Mouse (Mus musculus): ENCODE measurements around the gene Syn2. TPM values are rescaled to one million over a fixed set of nuclear protein-coding genes. Genes with fewer than 3 reads are reported as not detected.

Syn2 gene
- polyA plus RNA-seq, 1 experiment = 0.12 TPM

GRCm38 (mm10) chr6:115181094-115181493 is 46.4 kb downstream of the Syn2 start:
- Histone ChIP-seq H3K79me2 (ENCODE audit: control insufficient read depth, insufficient read depth) (no peaks in the 10 kb centered on the region), H3K79me3 (ENCODE audit: low read depth) (no peaks in the 10 kb centered on the region), H3K36me3 (ENCODE audit: control insufficient read depth, insufficient read depth) (no peaks in the 10 kb centered on the region), H3ac (ENCODE audit: control insufficient read depth, insufficient read length, low read depth) (no peak overlapping the region), H3K27me3 (ENCODE audit: control insufficient read depth, insufficient read depth, insufficient read length) (no peaks in the 10 kb centered on the region), H3K4me3 (ENCODE audit: insufficient read depth, poor library complexity, severe bottlenecking) (no peak overlapping the region)
- no peak for TF ChIP-seq CTCF (IDR thresholded peaks at IDR 0.05; ENCODE audit: control insufficient read depth, insufficient read depth, insufficient read length)
- TF ChIP-seq MAX (IDR thresholded peaks at IDR 0.05) = no peak
- TF ChIP-seq MYOG (IDR thresholded peaks at IDR 0.05; ENCODE audit: control insufficient read depth, extremely low read depth, insufficient read length) = no peak
- TF ChIP-seq FOSL1 (IDR thresholded peaks at IDR 0.05; ENCODE audit: insufficient read depth, low read length, poor library complexity, severe bottlenecking) = no peak
- no peak for TF ChIP-seq CEBPB (IDR thresholded peaks at IDR 0.05; ENCODE audit: low read depth)
- TF ChIP-seq MYOD1 (IDR thresholded peaks at IDR 0.05; ENCODE audit: control insufficient read depth, insufficient read length, low read depth) = no peak
- TF ChIP-seq USF1 (IDR thresholded peaks at IDR 0.05; ENCODE audit: low read depth) = no peak

GRCm38 (mm10) chr6:115191111-115191510 is 56.4 kb downstream of the Syn2 start:
- H3K4me3 ChIP-seq (ENCODE audit: insufficient read depth, poor library complexity, severe bottlenecking) = no peak overlapping the region
- no peak for TF ChIP-seq MYOD1 (IDR thresholded peaks at IDR 0.05; ENCODE audit: control insufficient read depth, insufficient read length, low read depth)
- no peak for TF ChIP-seq USF1 (IDR thresholded peaks at IDR 0.05; ENCODE audit: low read depth)
- TF ChIP-seq MAX (IDR thresholded peaks at IDR 0.05) = no peak
- no peak for TF ChIP-seq CTCF (IDR thresholded peaks at IDR 0.05; ENCODE audit: control insufficient read depth, insufficient read depth, insufficient read length)
- TF ChIP-seq CEBPB (IDR thresholded peaks at IDR 0.05; ENCODE audit: low read depth) = no peak
- no peak for TF ChIP-seq MYOG (IDR thresholded peaks at IDR 0.05; ENCODE audit: control insufficient read depth, extremely low read depth, insufficient read length)
- no peak for TF ChIP-seq FOSL1 (IDR thresholded peaks at IDR 0.05; ENCODE audit: insufficient read depth, low read length, poor library complexity, severe bottlenecking)
- H3K36me3 ChIP-seq (ENCODE audit: control insufficient read depth, insufficient read depth) = no peaks in the 10 kb centered on the region
- no peak overlapping the region for H3ac ChIP-seq (ENCODE audit: control insufficient read depth, insufficient read length, low read depth)
- H3K27me3 ChIP-seq (ENCODE audit: control insufficient read depth, insufficient read depth, insufficient read length) = peaks cover 4% of the 10 kb centered on the region
- no peaks in the 10 kb centered on the region for H3K79me2 ChIP-seq (ENCODE audit: control insufficient read depth, insufficient read depth)
- no peaks in the 10 kb centered on the region for H3K79me3 ChIP-seq (ENCODE audit: low read depth)

DNA sequence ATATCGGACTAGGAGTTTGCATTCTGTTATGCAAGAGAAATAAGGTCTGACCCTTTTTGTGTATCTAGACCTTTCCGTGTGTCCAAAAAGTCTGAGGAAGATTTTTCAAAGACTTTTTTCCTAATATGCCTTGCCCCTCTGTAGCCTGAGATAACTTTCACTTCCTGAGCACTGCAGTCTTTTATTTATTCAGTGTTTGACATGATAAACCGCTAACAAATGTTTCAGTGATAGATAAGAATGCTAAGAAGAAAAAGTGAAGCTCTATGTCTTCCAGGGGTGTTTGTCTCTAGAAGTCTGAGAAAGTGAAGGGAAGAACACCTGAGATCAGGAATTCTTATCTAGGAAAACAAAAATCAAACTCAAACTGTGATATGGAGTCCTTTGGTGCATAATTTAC is 66.1 kb downstream of the Syn2 start:
- no peaks in the 10 kb centered on the region for H3K27me3 ChIP-seq (ENCODE audit: control insufficient read depth, insufficient read depth, insufficient read length)
- H3K79me3 ChIP-seq (ENCODE audit: low read depth) = no peaks in the 10 kb centered on the region
- no peaks in the 10 kb centered on the region for H3K79me2 ChIP-seq (ENCODE audit: control insufficient read depth, insufficient read depth)
- no peak overlapping the region for H3K4me3 ChIP-seq (ENCODE audit: insufficient read depth, poor library complexity, severe bottlenecking)
- no peaks in the 10 kb centered on the region for H3K36me3 ChIP-seq (ENCODE audit: control insufficient read depth, insufficient read depth)
- no peak overlapping the region for H3ac ChIP-seq (ENCODE audit: control insufficient read depth, insufficient read length, low read depth)
- TF ChIP-seq CTCF (IDR thresholded peaks at IDR 0.05; ENCODE audit: control insufficient read depth, insufficient read depth, insufficient read length) (no peak), FOSL1 (IDR thresholded peaks at IDR 0.05; ENCODE audit: insufficient read depth, low read length, poor library complexity, severe bottlenecking) (no peak), CEBPB (IDR thresholded peaks at IDR 0.05; ENCODE audit: low read depth) (no peak), USF1 (IDR thresholded peaks at IDR 0.05; ENCODE audit: low read depth) (no peak), MYOG (IDR thresholded peaks at IDR 0.05; ENCODE audit: control insufficient read depth, extremely low read depth, insufficient read length) (no peak), MYOD1 (IDR thresholded peaks at IDR 0.05; ENCODE audit: control insufficient read depth, insufficient read length, low read depth) (no peak), MAX (IDR thresholded peaks at IDR 0.05) (no peak)

DNA sequence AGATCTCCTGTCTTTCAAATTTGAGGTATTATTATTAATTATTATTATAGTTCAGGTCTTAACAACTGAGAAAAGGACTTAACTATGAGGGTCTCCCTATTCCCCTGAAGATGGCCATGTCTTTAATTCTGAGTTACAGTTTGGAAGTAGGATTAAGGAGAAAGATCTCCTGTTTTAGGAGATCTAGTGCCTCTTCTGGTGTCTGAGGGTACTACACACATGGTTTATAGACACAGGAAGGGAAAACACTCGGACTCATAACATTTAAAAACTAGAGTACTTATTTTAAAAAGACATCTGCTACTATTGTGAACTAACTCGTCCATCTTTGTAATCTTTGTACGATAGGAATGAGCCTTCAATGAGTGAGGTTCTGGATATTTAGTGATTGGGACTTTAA is 68.3 kb downstream of the Syn2 start:
- no peak overlapping the region for H3K4me3 ChIP-seq (ENCODE audit: insufficient read depth, poor library complexity, severe bottlenecking)
- no peaks in the 10 kb centered on the region for H3K79me3 ChIP-seq (ENCODE audit: low read depth)
- no peak for TF ChIP-seq MYOD1 (IDR thresholded peaks at IDR 0.05; ENCODE audit: control insufficient read depth, insufficient read length, low read depth)
- TF ChIP-seq MAX (IDR thresholded peaks at IDR 0.05) = no peak
- no peak for TF ChIP-seq CEBPB (IDR thresholded peaks at IDR 0.05; ENCODE audit: low read depth)
- TF ChIP-seq MYOG (IDR thresholded peaks at IDR 0.05; ENCODE audit: control insufficient read depth, extremely low read depth, insufficient read length) = no peak
- H3K79me2 ChIP-seq (ENCODE audit: control insufficient read depth, insufficient read depth) = no peaks in the 10 kb centered on the region
- no peaks in the 10 kb centered on the region for H3K27me3 ChIP-seq (ENCODE audit: control insufficient read depth, insufficient read depth, insufficient read length)
- no peaks in the 10 kb centered on the region for H3K36me3 ChIP-seq (ENCODE audit: control insufficient read depth, insufficient read depth)
- H3ac ChIP-seq (ENCODE audit: control insufficient read depth, insufficient read length, low read depth) = no peak overlapping the region

GRCm38 (mm10) chr6:115210187-115210586 is 75.5 kb downstream of the Syn2 start:
- no peaks in the 10 kb centered on the region for H3K79me2 ChIP-seq (ENCODE audit: control insufficient read depth, insufficient read depth)
- no peaks in the 10 kb centered on the region for H3K79me3 ChIP-seq (ENCODE audit: low read depth)
- no peaks in the 10 kb centered on the region for H3K36me3 ChIP-seq (ENCODE audit: control insufficient read depth, insufficient read depth)
- TF ChIP-seq CEBPB (IDR thresholded peaks at IDR 0.05; ENCODE audit: low read depth) (no peak), CTCF (IDR thresholded peaks at IDR 0.05; ENCODE audit: control insufficient read depth, insufficient read depth, insufficient read length) (no peak), MYOG (IDR thresholded peaks at IDR 0.05; ENCODE audit: control insufficient read depth, extremely low read depth, insufficient read length) (no peak), MYOD1 (IDR thresholded peaks at IDR 0.05; ENCODE audit: control insufficient read depth, insufficient read length, low read depth) (no peak), MAX (IDR thresholded peaks at IDR 0.05) (no peak), USF1 (IDR thresholded peaks at IDR 0.05; ENCODE audit: low read depth) (no peak), FOSL1 (IDR thresholded peaks at IDR 0.05; ENCODE audit: insufficient read depth, low read length, poor library complexity, severe bottlenecking) (no peak)
- H3K27me3 ChIP-seq (ENCODE audit: control insufficient read depth, insufficient read depth, insufficient read length) = peaks cover 3% of the 10 kb centered on the region
- H3ac ChIP-seq (ENCODE audit: control insufficient read depth, insufficient read length, low read depth) = no peak overlapping the region
- H3K4me3 ChIP-seq (ENCODE audit: insufficient read depth, poor library complexity, severe bottlenecking) = no peak overlapping the region

GRCm38 (mm10) chr6:115210820-115211219 is 76.1 kb downstream of the Syn2 start:
- H3K4me3 ChIP-seq (ENCODE audit: insufficient read depth, poor library complexity, severe bottlenecking) = no peak overlapping the region
- peaks cover 3% of the 10 kb centered on the region for H3K27me3 ChIP-seq (ENCODE audit: control insufficient read depth, insufficient read depth, insufficient read length)
- H3K79me2 ChIP-seq (ENCODE audit: control insufficient read depth, insufficient read depth) = no peaks in the 10 kb centered on the region
- no peak overlapping the region for H3ac ChIP-seq (ENCODE audit: control insufficient read depth, insufficient read length, low read depth)
- H3K36me3 ChIP-seq (ENCODE audit: control insufficient read depth, insufficient read depth) = no peaks in the 10 kb centered on the region
- H3K79me3 ChIP-seq (ENCODE audit: low read depth) = no peaks in the 10 kb centered on the region
- TF ChIP-seq CTCF (IDR thresholded peaks at IDR 0.05; ENCODE audit: control insufficient read depth, insufficient read depth, insufficient read length) (no peak), MYOD1 (IDR thresholded peaks at IDR 0.05; ENCODE audit: control insufficient read depth, insufficient read length, low read depth) (no peak), MYOG (IDR thresholded peaks at IDR 0.05; ENCODE audit: control insufficient read depth, extremely low read depth, insufficient read length) (no peak), FOSL1 (IDR thresholded peaks at IDR 0.05; ENCODE audit: insufficient read depth, low read length, poor library complexity, severe bottlenecking) (no peak), MAX (IDR thresholded peaks at IDR 0.05) (no peak), CEBPB (IDR thresholded peaks at IDR 0.05; ENCODE audit: low read depth) (no peak), USF1 (IDR thresholded peaks at IDR 0.05; ENCODE audit: low read depth) (no peak)

All from C2C12 (cell line).